Mouse (Mus musculus): Measurements from ENCODE around the gene Glis1.

GRCm38 (mm10) chr4:107568881-107569443 lies 134.6 kb downstream of the Glis1 start:
- TF ChIP-seq EP300 (IDR thresholded peaks at IDR 0.05; ENCODE audit: low read depth) (no peak), CTCF (IDR thresholded peaks at IDR 0.05; ENCODE audit: low read depth) (no peak)
